ENCODE assay signal across 8 mouse cellular contexts in the genomic region with DNA sequence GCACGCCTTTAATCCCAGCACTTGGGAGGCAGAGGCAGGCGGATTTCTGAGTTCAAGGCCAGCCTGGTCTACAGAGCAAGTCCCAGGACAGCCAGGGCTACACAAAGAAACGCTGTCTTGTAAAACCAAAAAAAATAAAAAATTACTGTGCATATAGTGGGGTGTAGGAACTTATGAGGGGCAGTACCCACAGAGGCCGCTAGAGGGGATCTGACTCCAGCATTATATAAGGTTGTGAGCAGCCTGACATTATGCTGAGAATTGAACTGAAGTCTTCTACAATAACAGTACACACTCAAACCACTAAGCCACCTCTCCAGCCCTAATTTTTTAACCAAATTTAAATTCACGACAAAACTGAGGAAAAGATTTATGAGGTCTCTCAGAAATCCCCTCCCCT. TPM values are rescaled to one million over a fixed set of nuclear protein-coding genes. Genes with fewer than 3 reads are reported as not detected.
DNase-seq lines count a peak whose midpoint lies in the region; ATAC-seq lines count a peak whose summit lies in the region.

No protein-coding gene starts in this region.

- no peak overlapping the region for H3K4me3 ChIP-seq in forebrain, embryonic 16.5 days (replicated peaks; ENCODE audit: low read length)
- H3K4me3 ChIP-seq in hindbrain, embryonic 11.5 days (ENCODE audit: low read depth, low read length) = no peak overlapping the region
- no peak overlapping the region for H3K4me3 ChIP-seq in lung, embryonic 16.5 days (ENCODE audit: low read length)

- no peaks in the 10 kb centered on the region for H3K27me3 ChIP-seq in forebrain, embryonic 16.5 days (replicated peaks; ENCODE audit: control insufficient read depth, insufficient read depth, low read length)
- H3K27me3 ChIP-seq in hindbrain, embryonic 11.5 days (ENCODE audit: control insufficient read depth, insufficient read depth, low read length) = no peaks in the 10 kb centered on the region
- H3K27me3 ChIP-seq in lung, embryonic 16.5 days (ENCODE audit: control insufficient read depth, insufficient read depth, low read depth, low read length) = no peaks in the 10 kb centered on the region

- H3K27ac ChIP-seq in forebrain, embryonic 16.5 days (ENCODE audit: low read length) = no peak overlapping the region
- H3K27ac ChIP-seq in hindbrain, embryonic 11.5 days (ENCODE audit: low read depth, low read length) = no peak overlapping the region
- no peak overlapping the region for H3K27ac ChIP-seq in lung, embryonic 16.5 days (ENCODE audit: low read length)

- no peak overlapping the region for H3K9ac ChIP-seq in forebrain, embryonic 16.5 days (replicated peaks; ENCODE audit: low read depth, low read length)
- no peak overlapping the region for H3K9ac ChIP-seq in hindbrain, embryonic 11.5 days (ENCODE audit: low read depth, low read length)
- H3K9ac ChIP-seq in lung, embryonic 16.5 days (ENCODE audit: low read length) = no peak overlapping the region

- peak; percentile 91 for ATAC-seq in forebrain, embryonic 16.5 days
- peak; percentile 80 for ATAC-seq in hindbrain, embryonic 11.5 days (ENCODE audit: low FRiP score)
- peak; percentile 86 for ATAC-seq in lung, embryonic 16.5 days (ENCODE audit: low read depth)

- no peak overlapping the region for H3K4me2 ChIP-seq in forebrain, embryonic 16.5 days (ENCODE audit: low read length)
- H3K4me2 ChIP-seq in hindbrain, embryonic 11.5 days (replicated peaks; ENCODE audit: low read depth, low read length) = no peak overlapping the region
- H3K4me2 ChIP-seq in lung, embryonic 16.5 days (ENCODE audit: low read depth, low read length) = no peak overlapping the region

- no peaks in the 10 kb centered on the region for H3K4me1 ChIP-seq in forebrain, embryonic 16.5 days (replicated peaks; ENCODE audit: control insufficient read depth, insufficient read depth, low read length)
- no peaks in the 10 kb centered on the region for H3K4me1 ChIP-seq in hindbrain, embryonic 11.5 days (replicated peaks; ENCODE audit: control insufficient read depth, insufficient read depth, low read length)
- 0 out of 2 replicates have a peak, but pooled peaks cover 3% of the 10 kb centered on the region for H3K4me1 ChIP-seq in lung, embryonic 16.5 days (replicated peaks; ENCODE audit: control insufficient read depth, insufficient read depth, low read length)

- no peaks in the 10 kb centered on the region for H3K9me3 ChIP-seq in forebrain, embryonic 16.5 days (ENCODE audit: control insufficient read depth, low read length)
- no peaks in the 10 kb centered on the region for H3K9me3 ChIP-seq in hindbrain, embryonic 11.5 days (ENCODE audit: control insufficient read depth, low read length)
- H3K9me3 ChIP-seq in lung, embryonic 16.5 days (ENCODE audit: control insufficient read depth, low read length) = no peaks in the 10 kb centered on the region

- 54% methylated on average over 5 of the region's 5 CpGs for WGBS in forebrain, embryonic 16.5 days
- WGBS in hindbrain, embryonic 11.5 days = 56% methylated on average over 5 of the region's 5 CpGs
- 42% methylated on average over 5 of the region's 5 CpGs for WGBS in lung, embryonic 16.5 days

- DNase-seq in NIH3T3 (ENCODE audit: low read depth) = peak; percentile 87
- DNase-seq in cerebellum, adult 11-12 months = peak; percentile 10
- DNase-seq in hindbrain, embryonic 11.5 days (ENCODE audit: low spot score) = peak; percentile 78
- DNase-seq in layer of hippocampus, adult 9-11 months = peak; percentile 33
- DNase-seq in retina, embryonic 14.5 days (ENCODE audit: low spot score) = peak; percentile 84
- peak; percentile 71 for DNase-seq in urinary bladder, postnatal 14 days (ENCODE audit: low spot score)

- peaks cover 32% of the 10 kb centered on the region for H3K36me3 ChIP-seq in forebrain, embryonic 16.5 days (ENCODE audit: control insufficient read depth, insufficient read depth)
- H3K36me3 ChIP-seq in hindbrain, embryonic 11.5 days (ENCODE audit: control insufficient read depth, insufficient read depth, low read length) = no peaks in the 10 kb centered on the region; the same call in 1 of the 2 replicates
- peaks cover 26% of the 10 kb centered on the region for H3K36me3 ChIP-seq in lung, embryonic 16.5 days (ENCODE audit: control insufficient read depth, insufficient read depth, low read length)

RNA-seq across cellular contexts. Expression of a gene that starts 30.2 kb away (rescaled TPM):
- 57.1 and 59.9 TPM in 2 replicates for polyA plus RNA-seq in forebrain, embryonic 16.5 days (2015; fragmentation: Nextera tagmentation; extraction: Ambion mirVana)
- 75.3 and 83.1 TPM in 2 replicates for polyA plus RNA-seq in hindbrain, embryonic 11.5 days (2014; fragmentation: Nextera tagmentation; extraction: Ambion mirVana)
- polyA plus RNA-seq in lung, embryonic 16.5 days (2015; fragmentation: Nextera tagmentation; extraction: Ambion mirVana) = 58.4 and 61.9 TPM in 2 replicates

Comparison
In these comparisons a context has a peak if more than half of its experiments do, and no peak if none do; other contexts are left out.
1. DNase-seq: peak in every context shown above with its lines; median percentile 87 in NIH3T3; 84 in retina, embryonic 14.5 days; 78 in hindbrain, embryonic 11.5 days; 71 in urinary bladder, postnatal 14 days; 33 in layer of hippocampus, adult 9-11 months; 10 in cerebellum, adult 11-12 months.